Comparison of ENCODE assay signal across 26 mouse cellular contexts in genomic region chr9:120689025-120689424, GRCm38 (mm10).
DNase-seq lines count a peak whose midpoint lies in the region; ATAC-seq and TF ChIP-seq lines count a peak whose summit lies in the region.
"Had no signal": no experiment of that assay in that cellular context is flagged by ENCODE, and none has a peak within 500 bp of the region (broad histone marks: within the 10 kb centered on the region; RNA-seq: fewer than 3 reads in every experiment).

No protein-coding gene starts in this region.

- no peak for TF ChIP-seq POLR2A in brain, embryonic 14.5 days (IDR thresholded peaks at IDR 0.05; ENCODE audit: borderline replicate concordance, extremely low read depth, insufficient read depth, insufficient read length, poor library complexity, severe bottlenecking)

- no peak overlapping the region for H3K4me3 ChIP-seq in forebrain, embryonic 11.5 days (ENCODE audit: low read depth, low read length)
- no peak overlapping the region for H3K4me3 ChIP-seq in forebrain, embryonic 12.5 days (replicated peaks)
- H3K4me3 ChIP-seq in midbrain, embryonic 12.5 days = no peak overlapping the region
- H3K4me3 ChIP-seq in midbrain, embryonic 15.5 days = no peak overlapping the region
- H3K4me3 ChIP-seq: forebrain, embryonic 13.5 days; heart, adult 2 months; heart, embryonic 10.5 days; heart, embryonic 13.5 days; hindbrain, embryonic 13.5 days; intestine, embryonic 15.5 days had no signal

- no peaks in the 10 kb centered on the region for H3K27me3 ChIP-seq in forebrain, embryonic 11.5 days (ENCODE audit: control insufficient read depth, insufficient read depth, low read length)
- H3K27me3 ChIP-seq in forebrain, embryonic 12.5 days = 0 out of 2 replicates have a peak, but pooled peaks cover 3% of the 10 kb centered on the region
- peaks cover 10% of the 10 kb centered on the region; the same call in 1 of the 2 replicates for H3K27me3 ChIP-seq in midbrain, embryonic 12.5 days
- no peaks in the 10 kb centered on the region for H3K27me3 ChIP-seq in midbrain, embryonic 15.5 days (replicated peaks)
- H3K27me3 ChIP-seq: forebrain, embryonic 13.5 days; heart, embryonic 13.5 days; hindbrain, embryonic 13.5 days; intestine, embryonic 15.5 days; Patski had no signal

- no peaks in the 10 kb centered on the region for H3K9me3 ChIP-seq in forebrain, embryonic 11.5 days (ENCODE audit: control insufficient read depth, low read length)
- H3K9me3 ChIP-seq in forebrain, embryonic 12.5 days = no peaks in the 10 kb centered on the region
- no peaks in the 10 kb centered on the region for H3K9me3 ChIP-seq in midbrain, embryonic 12.5 days
- no peaks in the 10 kb centered on the region for H3K9me3 ChIP-seq in midbrain, embryonic 15.5 days
- H3K9me3 ChIP-seq: forebrain, embryonic 13.5 days; G1E; heart, embryonic 10.5 days; heart, embryonic 13.5 days; hindbrain, embryonic 13.5 days; intestine, embryonic 15.5 days had no signal

- peaks cover 24% of the 10 kb centered on the region for H3K4me1 ChIP-seq in forebrain, embryonic 11.5 days (replicated peaks; ENCODE audit: control insufficient read depth, insufficient read depth, low read length)
- H3K4me1 ChIP-seq in forebrain, embryonic 12.5 days = peaks cover 41% of the 10 kb centered on the region
- H3K4me1 ChIP-seq in midbrain, embryonic 12.5 days = peaks cover 43% of the 10 kb centered on the region
- H3K4me1 ChIP-seq in midbrain, embryonic 15.5 days = peaks cover 43% of the 10 kb centered on the region

- no peak overlapping the region for H3K27ac ChIP-seq in forebrain, embryonic 11.5 days (ENCODE audit: low read depth, low read length)
- no peak overlapping the region for H3K27ac ChIP-seq in forebrain, embryonic 12.5 days
- H3K27ac ChIP-seq in midbrain, embryonic 12.5 days (replicated peaks) = peak overlapping the region; percentile 91
- H3K27ac ChIP-seq in midbrain, embryonic 15.5 days = peak overlapping the region; percentile 53; the same call in 1 of the 2 replicates
- H3K27ac ChIP-seq: forebrain, embryonic 13.5 days; heart, adult 2 months; heart, embryonic 13.5 days; hindbrain, embryonic 13.5 days; intestine, embryonic 15.5 days had no signal

- ATAC-seq in forebrain, embryonic 11.5 days (replicated peaks; ENCODE audit: low FRiP score) = no peak
- ATAC-seq in forebrain, embryonic 12.5 days (ENCODE audit: low FRiP score) = no peak
- ATAC-seq in midbrain, embryonic 12.5 days (ENCODE audit: low FRiP score, low read depth) = peak; percentile 16; the same call in 1 of the 2 replicates
- ATAC-seq in midbrain, embryonic 15.5 days (replicated peaks) = no peak
- ATAC-seq: forebrain, embryonic 13.5 days; forebrain, postnatal 0 days; hindbrain, embryonic 16.5 days; intestine, embryonic 15.5 days; Patski had no signal

- no peaks in the 10 kb centered on the region for H3K36me3 ChIP-seq in forebrain, embryonic 11.5 days (ENCODE audit: control insufficient read depth, insufficient read depth, low read length)
- H3K36me3 ChIP-seq in forebrain, embryonic 12.5 days (replicated peaks) = no peaks in the 10 kb centered on the region
- H3K36me3 ChIP-seq in midbrain, embryonic 12.5 days = no peaks in the 10 kb centered on the region
- no peaks in the 10 kb centered on the region for H3K36me3 ChIP-seq in midbrain, embryonic 15.5 days (replicated peaks)
- H3K36me3 ChIP-seq: G1E; heart, embryonic 10.5 days; heart, embryonic 13.5 days; hindbrain, embryonic 13.5 days; intestine, embryonic 15.5 days had no signal

- H3K9ac ChIP-seq in forebrain, embryonic 11.5 days (ENCODE audit: low read length) = no peak overlapping the region
- H3K9ac ChIP-seq in forebrain, embryonic 12.5 days = no peak overlapping the region
- no peak overlapping the region for H3K9ac ChIP-seq in midbrain, embryonic 12.5 days (replicated peaks)
- no peak overlapping the region for H3K9ac ChIP-seq in midbrain, embryonic 15.5 days
- H3K9ac ChIP-seq: forebrain, embryonic 13.5 days; forebrain, postnatal 0 days; heart, embryonic 13.5 days; hindbrain, embryonic 13.5 days; intestine, embryonic 15.5 days had no signal

- H3K4me2 ChIP-seq in forebrain, embryonic 11.5 days (ENCODE audit: low read depth, low read length, severe bottlenecking) = no peak overlapping the region
- H3K4me2 ChIP-seq in forebrain, embryonic 12.5 days = no peak overlapping the region
- peak overlapping the region; percentile 9; the same call in 1 of the 2 replicates for H3K4me2 ChIP-seq in midbrain, embryonic 12.5 days (replicated peaks)
- H3K4me2 ChIP-seq in midbrain, embryonic 15.5 days = no peak overlapping the region
- H3K4me2 ChIP-seq: forebrain, embryonic 13.5 days; heart, embryonic 13.5 days; hindbrain, embryonic 13.5 days; intestine, embryonic 15.5 days had no signal

- DNase-seq in forebrain, embryonic 11.5 days (ENCODE audit: low spot score) = peak; percentile 26
- DNase-seq in brain, embryonic 14.5 days (ENCODE audit: low read depth) = peak; percentile 76
- no peak for DNase-seq in frontal cortex, postnatal 14 days (ENCODE audit: low spot score in 2 of 2)
- no peak for DNase-seq in cerebellum, postnatal 36 days
- DNase-seq: adrenal gland, postnatal 10 days; adrenal gland, postnatal 36 days; B cell, adult 2 months; cerebellum, adult 11 months; cerebellum, adult 2 months; cerebellum, postnatal 25 days; embryo, embryonic 11 days; forebrain, postnatal 0 days; gastrocnemius, postnatal 25 days; heart, adult 2 months; heart, postnatal 14 days had no signal

- no peak for TF ChIP-seq CTCF in brain, embryonic 14.5 days (IDR thresholded peaks at IDR 0.05; ENCODE audit: borderline replicate concordance, extremely low read depth, insufficient read depth, insufficient read length)

- 64% methylated on average over 11 of the region's 11 CpGs for WGBS in forebrain, embryonic 11.5 days
- WGBS in forebrain, embryonic 12.5 days = 58% methylated on average over 11 of the region's 11 CpGs
- WGBS in midbrain, embryonic 12.5 days = 31% methylated on average over 11 of the region's 11 CpGs
- WGBS in midbrain, embryonic 15.5 days = 29% methylated on average over 11 of the region's 11 CpGs

Comparison
In these comparisons a context has a peak if more than half of its experiments do, and no peak if none do; other contexts are left out.
1. DNase-seq: peak in forebrain, embryonic 11.5 days (single experiment) and brain, embryonic 14.5 days (single experiment); none in frontal cortex, postnatal 14 days (0 of 2) and cerebellum, postnatal 36 days (0 of 2).
2. H3K27ac ChIP-seq: peak in midbrain, embryonic 12.5 days (single experiment) and midbrain, embryonic 15.5 days (single experiment); none in forebrain, embryonic 11.5 days (single experiment) and forebrain, embryonic 12.5 days (single experiment).